8 mouse cellular contexts compared by ENCODE assay signal in the genomic region with DNA sequence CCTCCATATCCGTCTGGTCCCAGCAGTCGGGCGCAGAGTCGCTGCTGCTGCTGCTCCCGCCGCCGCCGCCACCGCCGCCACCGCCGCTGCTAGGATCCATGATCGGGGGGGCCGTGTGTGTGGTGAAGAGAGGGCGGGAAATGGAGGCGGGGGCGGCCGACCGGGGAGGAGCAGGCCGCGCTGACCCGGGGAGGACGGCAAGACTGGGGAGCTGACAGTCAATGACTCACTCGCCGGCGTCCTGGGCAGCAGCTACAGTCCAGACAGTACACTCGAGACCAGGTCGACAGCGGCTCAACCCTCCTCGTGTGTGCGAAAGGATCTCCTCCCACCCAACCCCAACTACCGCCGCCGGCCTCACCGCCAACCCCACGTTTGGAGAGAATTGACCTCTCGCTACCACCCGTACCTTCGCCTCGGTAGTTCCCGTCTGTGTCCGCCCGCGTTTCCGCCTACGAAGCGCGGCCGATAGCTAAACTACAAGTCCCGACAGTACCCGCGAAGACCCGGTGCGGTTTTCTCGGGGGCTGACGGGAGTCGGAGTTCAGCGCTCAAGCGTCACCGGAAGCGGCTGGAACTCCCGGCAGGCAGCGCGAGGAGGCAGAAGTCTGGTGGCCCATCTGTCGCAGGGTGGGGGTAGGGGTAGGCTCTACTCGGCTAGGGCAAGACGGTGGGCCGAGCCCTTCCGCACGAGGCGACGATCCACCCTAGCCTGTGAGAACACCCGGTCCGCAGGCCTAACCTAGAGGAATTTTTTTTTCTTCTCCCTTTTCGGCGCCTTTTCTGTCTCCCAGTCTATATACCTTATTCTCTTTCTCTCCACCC. TPM values are rescaled to one million over a fixed set of nuclear protein-coding genes. Genes with fewer than 3 reads are reported as not detected.
A peak's percentile ranks its signal among the peaks of the same experiment; 100 is the strongest.
DNase-seq lines count a peak whose midpoint lies in the region; ATAC-seq lines count a peak whose summit lies in the region.

Gene Gspt1, minus strand, starts transcription at position 428 of the 825 bp plus-strand sequence.

- under 1% methylated on average over 74 of the region's 76 CpGs for WGBS in hindbrain, embryonic 15.5 days

- H3K4me2 ChIP-seq in hindbrain, embryonic 15.5 days = peak within 1 kb of the TSS; percentile 98

- peak within 1 kb of the TSS; percentile 99 for H3K4me3 ChIP-seq in hindbrain, embryonic 15.5 days

- no peaks in the 10 kb centered on the region for H3K9me3 ChIP-seq in hindbrain, embryonic 15.5 days

- peak; percentile 98 for ATAC-seq in hindbrain, embryonic 15.5 days (ENCODE audit: low FRiP score, low read depth)

- no peaks in the 10 kb centered on the region for H3K36me3 ChIP-seq in hindbrain, embryonic 15.5 days

- peaks cover 27% of the 10 kb centered on the region for H3K4me1 ChIP-seq in hindbrain, embryonic 15.5 days (replicated peaks)

- peak within 1 kb of the TSS; percentile 88 for H3K9ac ChIP-seq in hindbrain, embryonic 15.5 days

- H3K27me3 ChIP-seq in hindbrain, embryonic 15.5 days = no peaks in the 10 kb centered on the region

- DNase-seq in T-cell, adult 2 months (ENCODE audit: low spot score) = peak; percentile 99
- peak; percentile 98 to 99 for DNase-seq in cerebellum, postnatal 36 days
- peak; percentile 99 for DNase-seq in frontal cortex, postnatal 36 days (ENCODE audit: low spot score in 2 of 2)
- DNase-seq in left cerebral cortex, adult 11 months (ENCODE audit: low spot score) = peak; percentile 97
- peak; percentile 99 for DNase-seq in lung, postnatal 4 days
- peak; percentile 98 for DNase-seq in retina, postnatal 7 days (ENCODE audit: low read depth, low spot score)
- DNase-seq in urinary bladder, adult 2 months (ENCODE audit: low spot score) = peak; percentile 96

- peak within 1 kb of the TSS; percentile 94 for H3K27ac ChIP-seq in hindbrain, embryonic 15.5 days (replicated peaks)

RNA-seq across cellular contexts. Expression of gene Gspt1, which starts in this region (rescaled TPM):
- 49.5 and 51.2 TPM in 2 replicates for polyA plus RNA-seq in hindbrain, embryonic 15.5 days (2015; fragmentation: Nextera tagmentation; extraction: Ambion mirVana)
- polyA plus RNA-seq in urinary bladder, adult 2 months (2012; rRNA removed) = 44.5 and 55.8 TPM in 2 replicates

Comparison
In these comparisons a context has a peak if more than half of its experiments do, and no peak if none do; other contexts are left out.
1. Peak in every context shown above with its lines: DNase-seq, ATAC-seq, H3K4me3 ChIP-seq and H3K27ac ChIP-seq.